Mouse (Mus musculus): ENCODE results near the gene Wrnip1.

Gene Wrnip1

DNA sequence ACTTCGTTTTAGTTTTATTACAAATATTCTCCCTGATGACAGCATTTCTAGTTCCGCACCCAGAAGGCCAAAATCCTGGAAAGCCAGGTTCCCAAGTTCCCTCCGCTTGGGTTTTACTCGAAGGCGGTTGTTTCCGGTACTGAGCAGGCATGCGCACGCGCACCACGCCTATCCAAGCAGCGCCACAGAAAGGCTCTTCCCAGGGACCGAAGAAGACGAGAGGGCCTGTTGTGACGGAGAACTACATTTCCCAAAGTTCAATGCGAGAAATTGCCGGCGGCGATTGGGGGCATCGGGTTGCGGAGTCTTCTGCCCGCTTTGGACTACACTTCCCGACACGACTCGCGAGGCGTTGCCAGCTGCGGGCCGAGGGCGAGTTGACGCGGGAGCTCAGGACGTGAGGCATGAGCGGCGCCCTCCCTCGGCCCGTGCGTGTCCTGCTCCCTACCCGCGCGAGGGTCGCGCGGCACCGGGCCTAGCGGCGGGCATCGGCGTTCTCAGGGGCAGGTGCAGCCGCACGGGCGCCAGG is at the start of gene Wrnip1:
Gene Wrnip1 (plus strand): TSS at position 346 of the 529 bp plus-strand sequence.
- peak; percentile 96 for DNase-seq (ENCODE audit: low read depth, low spot score)
- Histone ChIP-seq H3K27me3 (ENCODE audit: control insufficient read depth, insufficient read depth, low read length, poor library complexity, severe bottlenecking) (no peaks in the 10 kb centered on the region), H3K36me3 (ENCODE audit: control insufficient read depth, insufficient read depth, low read length, poor library complexity, severe bottlenecking) (0 out of 2 replicates have a peak, but pooled peaks cover 5% of the 10 kb centered on the region)

DNA sequence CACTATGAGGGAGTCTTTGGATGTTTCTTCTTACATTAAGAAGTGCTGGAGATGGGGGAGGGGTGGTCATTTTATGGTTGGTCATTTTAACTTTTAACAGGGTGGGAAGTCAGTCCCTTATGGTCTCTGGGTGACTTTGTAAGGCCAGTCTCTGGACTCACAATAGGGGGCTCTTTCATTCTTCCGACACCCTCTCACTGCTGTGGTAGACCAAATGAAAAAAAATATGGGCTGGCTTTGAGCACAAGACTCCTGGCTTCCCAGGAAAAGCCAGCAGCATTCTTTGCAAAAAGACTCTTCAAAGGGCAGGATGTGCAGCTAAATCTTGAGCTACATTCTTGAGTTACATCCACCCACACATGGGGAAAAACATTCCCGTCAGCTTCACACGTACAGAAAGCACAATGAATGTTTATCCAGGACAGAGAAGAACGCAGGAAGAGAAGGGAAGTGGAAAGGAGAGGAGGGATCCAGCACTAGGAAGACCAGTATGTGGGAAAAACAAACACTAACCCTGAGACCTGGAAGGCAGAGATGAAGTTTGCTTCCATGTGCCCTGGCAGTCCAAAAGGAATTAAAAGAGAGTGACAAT is 49.7 kb upstream of the Wrnip1 start:
- Histone ChIP-seq H3K27me3 (ENCODE audit: control insufficient read depth, insufficient read depth, low read length, poor library complexity, severe bottlenecking) (no peaks in the 10 kb centered on the region), H3K36me3 (ENCODE audit: control insufficient read depth, insufficient read depth, low read length, poor library complexity, severe bottlenecking) (no peaks in the 10 kb centered on the region)
- no peak for DNase-seq (ENCODE audit: low read depth, low spot score)

DNA sequence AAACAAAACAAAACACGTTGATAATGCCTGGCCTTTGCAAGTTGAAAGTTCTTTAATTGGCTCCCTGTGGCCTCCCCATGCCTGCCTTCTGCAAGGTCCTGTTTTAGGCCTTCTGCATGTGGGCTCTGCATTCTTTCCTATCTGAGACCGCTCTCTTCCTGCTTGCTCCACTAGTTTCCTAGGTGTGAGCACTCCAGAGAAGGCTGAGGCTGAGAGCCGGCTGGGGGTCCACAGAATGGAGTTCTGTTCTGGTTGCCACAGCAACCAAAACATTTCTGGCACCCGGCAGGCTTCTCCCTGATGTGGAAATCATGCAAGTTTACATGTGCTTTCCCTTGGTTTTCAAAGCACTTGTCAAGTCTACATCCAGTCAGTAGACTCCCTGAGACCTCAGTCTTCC is 42.8 kb upstream of the Wrnip1 start:
- H3K36me3 ChIP-seq (ENCODE audit: control insufficient read depth, insufficient read depth, low read length, poor library complexity, severe bottlenecking), result no peaks in the 10 kb centered on the region

DNA sequence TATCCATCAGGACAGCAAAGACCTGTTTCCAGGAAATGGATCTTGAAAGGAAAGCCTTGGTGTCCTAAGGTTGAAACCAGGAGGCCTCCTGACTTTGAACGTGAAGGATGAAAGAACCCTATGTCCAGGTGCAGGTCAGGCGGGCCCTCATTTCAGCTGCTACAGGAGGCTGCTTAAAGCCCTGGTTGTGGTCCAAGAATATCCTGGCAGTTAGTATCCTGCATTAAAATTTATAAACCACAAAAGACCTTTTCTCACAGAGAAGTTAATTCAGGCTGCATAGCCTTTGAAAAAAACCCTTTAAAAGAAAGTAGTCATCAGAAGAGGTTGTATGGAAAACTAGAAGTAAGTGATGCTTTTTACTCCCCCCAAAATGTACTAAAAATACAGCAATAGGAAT is 41.0 kb upstream of the Wrnip1 start:
- H3K27me3 ChIP-seq (ENCODE audit: control insufficient read depth, insufficient read depth, low read length, poor library complexity, severe bottlenecking), result no peaks in the 10 kb centered on the region
- H3K36me3 ChIP-seq (ENCODE audit: control insufficient read depth, insufficient read depth, low read length, poor library complexity, severe bottlenecking), result no peaks in the 10 kb centered on the region
- no peak for DNase-seq (ENCODE audit: low read depth, low spot score)

More for the DNA sequence above, 42.8 kb upstream of the Wrnip1 start:
- H3K27me3 ChIP-seq (ENCODE audit: control insufficient read depth, insufficient read depth, low read length, poor library complexity, severe bottlenecking), result no peaks in the 10 kb centered on the region
- DNase-seq (ENCODE audit: low read depth, low spot score), result no peak

DNA sequence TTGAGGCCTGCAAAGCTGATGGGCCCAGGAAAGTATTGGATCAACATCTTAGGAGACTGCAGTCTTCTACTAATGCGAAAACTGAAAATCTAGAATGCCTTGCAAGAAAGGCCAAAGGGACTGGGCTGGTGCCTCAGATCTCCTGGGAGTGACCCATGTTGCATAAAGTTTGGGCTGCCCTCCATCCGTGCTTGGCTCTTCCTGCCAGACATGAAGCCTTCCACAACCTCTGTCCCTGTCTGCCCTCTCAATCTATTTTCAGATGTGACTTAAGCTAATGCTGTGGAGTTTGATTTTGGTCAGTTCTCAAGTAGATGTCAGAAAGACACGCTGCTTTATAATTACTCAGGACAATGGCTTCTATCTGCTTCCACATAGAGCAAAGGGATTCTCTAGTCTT is 38.7 kb upstream of the Wrnip1 start:
- DNase-seq (ENCODE audit: low read depth, low spot score), result no peak
- H3K36me3 ChIP-seq (ENCODE audit: control insufficient read depth, insufficient read depth, low read length, poor library complexity, severe bottlenecking), result no peaks in the 10 kb centered on the region
- H3K27me3 ChIP-seq (ENCODE audit: control insufficient read depth, insufficient read depth, low read length, poor library complexity, severe bottlenecking), result no peaks in the 10 kb centered on the region

DNA sequence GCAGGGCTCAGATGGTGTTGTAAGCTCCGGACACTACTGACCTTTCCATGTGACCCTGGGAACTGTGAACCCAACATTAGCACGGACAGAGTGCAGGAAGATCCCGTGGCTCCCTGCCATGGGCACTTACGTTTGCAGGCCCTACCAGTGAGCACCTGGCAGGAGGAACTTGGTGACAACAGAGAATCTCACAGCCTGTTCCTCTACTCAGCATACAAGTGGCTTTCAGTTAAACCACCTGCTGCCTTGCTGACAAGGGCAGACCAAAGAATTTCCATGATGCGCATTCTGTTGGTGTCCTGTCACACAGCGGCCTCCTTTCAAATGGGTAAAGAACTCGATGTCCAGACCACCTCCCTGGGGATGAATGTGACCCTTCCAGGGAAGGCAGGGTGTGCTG is 37.4 kb upstream of the Wrnip1 start:
- H3K36me3 ChIP-seq (ENCODE audit: control insufficient read depth, insufficient read depth, low read length, poor library complexity, severe bottlenecking), result no peaks in the 10 kb centered on the region
- no peak for DNase-seq (ENCODE audit: low read depth, low spot score)
- no peaks in the 10 kb centered on the region for H3K27me3 ChIP-seq (ENCODE audit: control insufficient read depth, insufficient read depth, low read length, poor library complexity, severe bottlenecking)

DNA sequence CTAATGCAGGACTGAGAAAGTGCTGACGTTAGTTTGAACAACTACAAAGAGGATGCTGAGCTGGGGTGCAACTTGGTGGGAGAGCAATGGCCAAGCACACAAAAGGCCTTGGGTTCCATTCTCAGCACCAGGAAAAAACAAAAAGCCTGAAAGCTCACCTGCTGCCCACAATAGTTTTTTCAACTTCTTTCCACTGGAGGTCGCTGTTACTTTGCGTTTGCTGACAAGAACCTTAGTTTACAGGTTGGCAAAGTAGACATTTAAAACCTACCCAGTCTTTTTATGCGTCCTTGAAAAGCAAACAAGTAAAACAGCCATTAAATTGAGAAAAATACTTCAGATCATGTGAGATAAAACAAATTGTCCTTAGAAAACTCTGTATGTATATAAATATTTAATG is 33.7 kb upstream of the Wrnip1 start:
- H3K27me3 ChIP-seq (ENCODE audit: control insufficient read depth, insufficient read depth, low read length, poor library complexity, severe bottlenecking), result no peaks in the 10 kb centered on the region
- H3K36me3 ChIP-seq (ENCODE audit: control insufficient read depth, insufficient read depth, low read length, poor library complexity, severe bottlenecking), result no peaks in the 10 kb centered on the region
- DNase-seq (ENCODE audit: low read depth, low spot score), result peak; percentile 67

DNA sequence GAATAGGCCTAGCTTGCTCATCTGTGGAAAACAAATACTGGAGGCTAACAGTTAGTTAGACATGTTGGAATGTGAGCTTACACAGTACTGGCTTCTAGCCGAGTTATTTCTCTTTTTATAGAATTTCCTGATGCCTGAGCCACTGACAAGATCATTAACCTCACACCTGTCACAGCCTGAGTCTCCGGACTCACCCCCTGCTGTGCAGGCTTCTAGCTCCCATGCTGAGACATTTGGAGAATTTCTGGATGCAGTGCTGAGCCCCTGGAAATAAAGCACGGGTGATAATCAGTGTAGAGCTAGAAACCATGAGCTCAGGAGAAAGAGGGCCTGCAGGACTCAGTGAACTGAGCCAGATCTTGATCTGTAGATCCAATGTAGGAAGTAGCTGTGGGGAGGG is 31.9 kb upstream of the Wrnip1 start:
- no peaks in the 10 kb centered on the region for H3K27me3 ChIP-seq (ENCODE audit: control insufficient read depth, insufficient read depth, low read length, poor library complexity, severe bottlenecking)
- H3K36me3 ChIP-seq (ENCODE audit: control insufficient read depth, insufficient read depth, low read length, poor library complexity, severe bottlenecking), result no peaks in the 10 kb centered on the region
- no peak for DNase-seq (ENCODE audit: low read depth, low spot score)

DNA sequence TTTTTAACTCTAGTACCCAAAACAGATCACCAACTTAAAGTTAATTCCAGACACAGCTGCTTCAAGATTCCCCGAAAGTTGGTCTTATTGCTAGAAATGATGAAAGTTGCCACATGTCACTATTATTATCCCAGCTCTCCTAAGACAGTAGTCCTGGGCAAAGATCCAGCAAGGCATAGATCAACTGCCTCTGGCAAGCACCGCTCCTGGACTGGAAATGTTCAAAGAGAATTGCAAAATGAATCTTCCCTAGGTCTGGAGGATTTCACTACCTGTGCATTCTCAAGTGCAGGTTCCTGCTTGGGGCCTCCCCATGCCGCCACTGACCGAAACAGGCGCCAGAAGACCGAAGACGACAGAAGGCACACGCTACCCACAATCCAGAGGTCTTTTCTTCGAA is 25.9 kb upstream of the Wrnip1 start:
- Histone ChIP-seq H3K27me3 (ENCODE audit: control insufficient read depth, insufficient read depth, low read length, poor library complexity, severe bottlenecking) (no peaks in the 10 kb centered on the region), H3K36me3 (ENCODE audit: control insufficient read depth, insufficient read depth, low read length, poor library complexity, severe bottlenecking) (no peaks in the 10 kb centered on the region)
- DNase-seq (ENCODE audit: low read depth, low spot score), result no peak

DNA sequence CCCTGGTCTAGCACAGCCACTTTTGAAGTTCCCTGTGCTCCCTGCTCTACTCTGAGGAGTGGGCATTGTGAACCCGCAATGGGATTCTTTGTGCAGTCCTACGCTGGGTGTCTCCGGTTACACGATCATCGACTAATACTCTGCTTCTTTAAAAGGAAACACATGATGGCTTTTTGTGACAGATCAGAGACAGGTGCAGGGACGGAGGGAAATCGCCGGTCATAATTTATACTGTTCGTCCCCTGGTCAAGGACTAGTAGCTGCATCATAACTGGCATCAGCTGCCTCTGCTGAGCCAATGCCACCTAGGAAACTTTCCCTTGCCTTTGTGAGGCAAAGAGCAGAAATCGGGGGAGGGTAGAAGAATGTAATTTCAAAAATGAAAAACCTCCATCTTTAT is 25.5 kb upstream of the Wrnip1 start:
- no peak for DNase-seq (ENCODE audit: low read depth, low spot score)
- Histone ChIP-seq H3K27me3 (ENCODE audit: control insufficient read depth, insufficient read depth, low read length, poor library complexity, severe bottlenecking) (no peaks in the 10 kb centered on the region), H3K36me3 (ENCODE audit: control insufficient read depth, insufficient read depth, low read length, poor library complexity, severe bottlenecking) (no peaks in the 10 kb centered on the region)

DNA sequence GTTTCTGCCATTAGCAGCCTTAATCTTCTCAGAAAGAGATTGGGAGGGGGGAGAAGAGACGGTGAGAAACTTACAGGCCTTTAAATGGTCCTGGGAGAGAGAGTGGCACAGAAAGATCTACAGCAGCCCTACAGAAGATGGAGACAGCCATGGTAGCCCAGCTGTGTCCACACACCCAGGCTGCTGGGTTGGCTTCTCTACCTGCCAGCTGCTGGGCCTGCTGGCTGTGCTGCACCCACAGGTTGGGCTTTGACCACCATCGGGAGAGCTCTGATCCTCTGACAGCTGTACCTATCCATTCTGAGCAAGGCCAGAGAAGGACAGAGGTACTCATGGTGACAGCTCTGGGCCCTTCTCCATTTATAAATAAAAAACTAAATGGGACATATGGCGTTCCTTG is 23.0 kb upstream of the Wrnip1 start:
- Histone ChIP-seq H3K36me3 (ENCODE audit: control insufficient read depth, insufficient read depth, low read length, poor library complexity, severe bottlenecking) (no peaks in the 10 kb centered on the region), H3K27me3 (ENCODE audit: control insufficient read depth, insufficient read depth, low read length, poor library complexity, severe bottlenecking) (no peaks in the 10 kb centered on the region)
- no peak for DNase-seq (ENCODE audit: low read depth, low spot score)

DNA sequence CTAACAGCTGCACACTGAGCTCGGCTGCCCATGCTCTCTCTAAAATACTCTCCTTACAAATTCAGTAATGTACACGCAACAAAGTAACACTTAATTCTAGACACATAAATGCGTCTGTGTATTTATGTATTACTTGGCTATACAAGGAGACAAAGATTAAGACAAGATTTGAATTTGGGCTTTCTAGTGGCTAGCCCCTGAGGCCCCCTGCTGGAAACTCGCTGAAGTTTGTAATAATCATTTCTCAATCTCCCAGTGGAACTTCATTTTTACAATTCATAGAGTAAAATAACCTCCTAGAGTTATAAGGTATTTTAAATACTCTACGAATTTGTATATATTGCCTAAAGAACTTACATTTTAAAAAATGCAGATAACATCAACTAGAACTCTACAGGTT is 18.8 kb upstream of the Wrnip1 start:
- DNase-seq (ENCODE audit: low read depth, low spot score), result peak; percentile 8
- no peaks in the 10 kb centered on the region for H3K27me3 ChIP-seq (ENCODE audit: control insufficient read depth, insufficient read depth, low read length, poor library complexity, severe bottlenecking)
- no peaks in the 10 kb centered on the region for H3K36me3 ChIP-seq (ENCODE audit: control insufficient read depth, insufficient read depth, low read length, poor library complexity, severe bottlenecking)

DNA sequence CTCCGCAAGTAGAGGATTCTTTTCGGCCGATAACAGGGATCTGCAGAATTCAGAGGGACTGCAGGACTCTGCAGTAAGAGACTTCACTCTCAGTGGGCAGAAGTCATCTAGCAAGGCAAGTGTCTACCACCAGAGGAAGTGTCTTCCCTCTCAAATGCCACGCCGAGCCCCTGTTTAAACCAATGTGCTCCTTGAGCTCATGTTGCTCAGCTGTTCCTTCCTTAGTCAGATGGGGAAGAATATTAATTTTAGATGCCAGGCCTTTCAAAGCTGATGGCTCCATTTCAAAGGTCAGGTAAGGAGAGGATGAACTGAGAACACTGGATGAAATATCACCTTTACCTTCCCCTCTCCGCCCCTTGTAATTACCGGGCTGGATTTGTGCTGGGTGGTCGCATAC is 18.0 kb upstream of the Wrnip1 start, which contains the start of gene Mylk4:
Gene Mylk4 (minus strand): TSS at position 139 of the 400 bp plus-strand sequence.
- DNase-seq (ENCODE audit: low read depth, low spot score), result no peak
- no peaks in the 10 kb centered on the region for H3K27me3 ChIP-seq (ENCODE audit: control insufficient read depth, insufficient read depth, low read length, poor library complexity, severe bottlenecking)
- H3K36me3 ChIP-seq (ENCODE audit: control insufficient read depth, insufficient read depth, low read length, poor library complexity, severe bottlenecking), result no peaks in the 10 kb centered on the region

DNA sequence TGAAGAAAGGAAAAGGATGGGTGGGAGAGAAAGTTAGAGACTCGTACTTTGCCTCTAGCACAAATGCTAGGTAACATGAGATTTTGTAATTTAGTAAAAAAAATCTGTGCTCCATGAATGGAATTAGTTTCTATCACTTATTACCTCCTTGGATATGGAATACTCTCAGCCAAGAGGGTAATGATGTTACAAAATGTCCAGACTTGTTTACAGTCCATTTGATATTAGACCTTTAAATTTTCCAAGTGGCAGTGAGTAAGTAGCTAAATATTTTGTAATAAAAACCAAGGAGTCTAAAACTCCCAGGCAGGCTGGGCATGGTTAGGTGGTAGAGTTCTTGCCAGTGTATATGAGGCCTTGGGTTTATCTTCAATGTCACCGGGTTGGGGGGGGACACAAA is 14.3 kb upstream of the Wrnip1 start:
- no peaks in the 10 kb centered on the region for H3K27me3 ChIP-seq (ENCODE audit: control insufficient read depth, insufficient read depth, low read length, poor library complexity, severe bottlenecking)
- DNase-seq (ENCODE audit: low read depth, low spot score), result no peak
- no peaks in the 10 kb centered on the region for H3K36me3 ChIP-seq (ENCODE audit: control insufficient read depth, insufficient read depth, low read length, poor library complexity, severe bottlenecking)

DNA sequence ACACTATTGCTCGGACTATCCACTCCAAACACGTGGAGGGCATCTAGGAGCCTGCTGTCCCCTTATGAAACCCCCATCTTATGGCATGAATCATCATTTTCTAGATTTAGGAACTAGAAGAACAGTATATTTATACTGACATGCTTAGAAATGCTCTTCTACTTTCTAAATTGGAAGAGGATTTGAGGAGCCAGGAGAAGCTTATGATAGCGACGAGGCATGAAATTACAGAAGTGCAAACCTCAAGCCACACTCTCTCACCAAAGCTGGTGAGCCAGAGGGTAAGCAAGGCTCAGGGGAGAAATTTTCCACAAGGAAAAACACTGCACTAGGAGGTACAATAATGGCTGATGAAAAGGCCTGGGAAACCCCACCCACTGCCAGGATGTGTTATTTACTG is 12.1 kb upstream of the Wrnip1 start:
- no peak for DNase-seq (ENCODE audit: low read depth, low spot score)
- H3K27me3 ChIP-seq (ENCODE audit: control insufficient read depth, insufficient read depth, low read length, poor library complexity, severe bottlenecking), result no peaks in the 10 kb centered on the region
- no peaks in the 10 kb centered on the region for H3K36me3 ChIP-seq (ENCODE audit: control insufficient read depth, insufficient read depth, low read length, poor library complexity, severe bottlenecking)

DNA sequence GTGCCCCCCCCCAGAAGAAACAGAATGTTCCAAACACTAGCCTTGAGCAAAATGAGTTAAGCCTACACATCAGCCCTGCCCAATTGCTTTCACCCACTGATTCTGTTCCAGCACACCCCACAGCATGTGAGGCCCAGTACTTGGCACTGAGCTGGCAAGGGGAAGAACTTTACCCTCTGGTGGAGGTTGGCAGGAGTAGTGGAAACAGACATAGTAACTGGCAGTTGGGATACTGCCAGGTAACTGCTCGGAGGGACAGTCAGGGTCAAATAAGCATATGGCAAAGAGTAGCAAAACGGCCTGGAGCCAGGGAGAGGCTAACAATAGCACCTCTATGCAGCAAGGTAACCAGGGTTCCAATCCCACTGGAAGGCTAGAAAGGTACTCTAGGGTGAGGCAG is 7.2 kb upstream of the Wrnip1 start:
- Histone ChIP-seq H3K36me3 (ENCODE audit: control insufficient read depth, insufficient read depth, low read length, poor library complexity, severe bottlenecking) (no peaks in the 10 kb centered on the region), H3K27me3 (ENCODE audit: control insufficient read depth, insufficient read depth, low read length, poor library complexity, severe bottlenecking) (no peaks in the 10 kb centered on the region)
- DNase-seq (ENCODE audit: low read depth, low spot score), result no peak

All from splenic B cell, adult 2 months (primary cell).